Mouse (Mus musculus): ENCODE measurements around the gene Zfp185. TPM values are rescaled to one million over a fixed set of nuclear protein-coding genes. Genes with fewer than 3 reads are reported as not detected.

The Zfp185 gene
- polyA plus RNA-seq, 1 experiment from 2014 or later: 0.33 TPM

DNA sequence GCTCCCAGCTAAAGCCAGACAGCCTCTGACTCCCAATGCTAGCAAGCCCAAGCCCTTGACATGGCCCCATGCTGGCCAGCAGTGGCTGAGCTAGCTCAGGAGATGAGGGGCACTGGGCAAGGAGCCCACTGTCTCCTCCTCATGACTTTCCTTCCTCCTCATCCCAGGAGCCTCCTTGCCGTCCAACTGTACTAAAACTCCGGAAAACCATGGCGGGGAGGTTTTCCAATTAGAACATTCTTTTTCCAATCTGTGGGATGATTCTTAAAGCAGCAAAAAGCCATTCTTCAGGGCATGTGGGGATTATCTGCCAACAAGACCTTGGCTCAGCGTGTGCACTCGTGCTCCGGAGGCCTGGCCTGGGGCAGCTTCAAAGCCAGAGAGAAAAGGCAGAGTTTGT, 4.3 kb upstream of the Zfp185 start:
- no peaks in the 10 kb centered on the region for H3K36me3 ChIP-seq (replicated peaks; ENCODE audit: insufficient read depth, low read length)
- DNase-seq (no peak), ATAC-seq (no peak)
- H3K27me3 ChIP-seq (ENCODE audit: insufficient read depth, low read length): peaks cover 12% of the 10 kb centered on the region; the same call in 1 of the 2 replicates
- TF ChIP-seq EP300 (IDR thresholded peaks at IDR 0.05; ENCODE audit: low read depth) (no peak), CTCF (IDR thresholded peaks at IDR 0.05; ENCODE audit: low read depth) (no peak)
- no peak overlapping the region for H3K27ac ChIP-seq (ENCODE audit: low read depth)
- no peak overlapping the region for H3K9ac ChIP-seq (replicated peaks)
- no peaks in the 10 kb centered on the region for H3K4me1 ChIP-seq (ENCODE audit: insufficient read depth)
- H3K4me3 ChIP-seq (ENCODE audit: low read depth, low read length): no peak overlapping the region
- WGBS (ENCODE audit: insufficient replicate concordance): 75% methylated on average over 6 of the region's 6 CpGs
- no peaks in the 10 kb centered on the region for H3K9me3 ChIP-seq (ENCODE audit: low read length)
- H3K4me2 ChIP-seq (ENCODE audit: low read depth, low read length): no peak overlapping the region

DNA sequence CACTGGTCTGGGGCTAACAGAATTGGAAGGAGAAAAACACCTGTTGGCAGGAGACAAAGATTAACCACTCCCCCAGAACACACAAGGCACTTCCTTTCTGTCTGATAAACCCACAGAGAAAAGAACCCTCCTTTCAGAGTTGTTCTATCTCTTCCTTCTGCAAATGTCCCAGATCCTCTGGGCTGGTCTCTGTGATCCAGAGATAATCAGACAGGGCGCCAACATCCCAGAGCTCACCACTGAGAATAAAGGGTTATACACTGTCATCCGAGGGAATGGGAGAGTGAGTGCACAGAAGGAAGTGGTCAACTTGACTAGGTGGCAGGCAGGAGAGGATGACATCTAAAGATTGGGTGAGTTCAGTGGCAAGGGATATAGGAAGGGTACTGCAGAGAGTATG, 1.5 kb upstream of the Zfp185 start:
- TF ChIP-seq CTCF (IDR thresholded peaks at IDR 0.05; ENCODE audit: low read depth) (no peak), EP300 (IDR thresholded peaks at IDR 0.05; ENCODE audit: low read depth) (no peak)
- no peak overlapping the region for H3K27ac ChIP-seq (ENCODE audit: low read depth)
- no peak overlapping the region for H3K4me3 ChIP-seq (ENCODE audit: low read depth, low read length)
- no peak for ATAC-seq
- no peak overlapping the region for H3K4me2 ChIP-seq (ENCODE audit: low read depth, low read length)
- H3K4me1 ChIP-seq (ENCODE audit: insufficient read depth): no peaks in the 10 kb centered on the region
- no peak for DNase-seq
- H3K27me3 ChIP-seq (ENCODE audit: insufficient read depth, low read length): peaks cover 15% of the 10 kb centered on the region; the same call in 1 of the 2 replicates
- H3K9ac ChIP-seq (replicated peaks): no peak overlapping the region
- H3K9me3 ChIP-seq (ENCODE audit: low read length): no peaks in the 10 kb centered on the region
- 51% methylated on average over 2 of the region's 2 CpGs for WGBS (ENCODE audit: insufficient replicate concordance)
- H3K36me3 ChIP-seq (replicated peaks; ENCODE audit: insufficient read depth, low read length): no peaks in the 10 kb centered on the region

DNA sequence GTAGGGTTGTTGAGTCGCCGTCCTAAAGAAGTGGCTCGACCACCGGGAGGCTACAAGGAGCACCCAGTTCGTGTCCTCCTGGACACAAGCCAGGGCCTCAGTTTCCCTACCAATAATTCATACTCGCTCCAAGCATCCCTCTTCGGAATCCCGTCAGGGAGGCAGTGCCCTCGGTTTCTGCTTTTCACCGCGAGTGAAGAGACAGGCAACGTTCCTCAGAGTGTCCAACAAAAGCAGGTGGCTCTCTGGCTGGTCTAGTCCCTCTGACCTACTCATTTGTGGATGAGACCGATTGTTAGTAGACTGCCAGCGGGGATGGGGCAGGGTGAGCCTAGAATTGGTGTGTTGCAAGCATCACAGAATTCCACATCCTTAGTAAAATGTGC, 374 bp downstream of the Zfp185 start:
- 25% methylated on average over 14 of the region's 14 CpGs for WGBS (ENCODE audit: insufficient replicate concordance)
- Histone ChIP-seq H3K9me3 (ENCODE audit: low read length) (no peaks in the 10 kb centered on the region), H3K36me3 (replicated peaks; ENCODE audit: insufficient read depth, low read length) (no peaks in the 10 kb centered on the region), H3K4me1 (ENCODE audit: insufficient read depth) (no peaks in the 10 kb centered on the region), H3K4me2 (ENCODE audit: low read depth, low read length) (peak overlapping the region; percentile 64), H3K27me3 (ENCODE audit: insufficient read depth, low read length) (peaks cover 15% of the 10 kb centered on the region; the same call in 1 of the 2 replicates), H3K9ac (replicated peaks) (no peak overlapping the region), H3K27ac (ENCODE audit: low read depth) (no peak overlapping the region), H3K4me3 (ENCODE audit: low read depth, low read length) (peak overlapping the region; percentile 33; the same call in 1 of the 2 replicates)
- TF ChIP-seq CTCF (IDR thresholded peaks at IDR 0.05; ENCODE audit: low read depth) (no peak), EP300 (IDR thresholded peaks at IDR 0.05; ENCODE audit: low read depth) (no peak)
- no peak for DNase-seq
- ATAC-seq: no peak

DNA sequence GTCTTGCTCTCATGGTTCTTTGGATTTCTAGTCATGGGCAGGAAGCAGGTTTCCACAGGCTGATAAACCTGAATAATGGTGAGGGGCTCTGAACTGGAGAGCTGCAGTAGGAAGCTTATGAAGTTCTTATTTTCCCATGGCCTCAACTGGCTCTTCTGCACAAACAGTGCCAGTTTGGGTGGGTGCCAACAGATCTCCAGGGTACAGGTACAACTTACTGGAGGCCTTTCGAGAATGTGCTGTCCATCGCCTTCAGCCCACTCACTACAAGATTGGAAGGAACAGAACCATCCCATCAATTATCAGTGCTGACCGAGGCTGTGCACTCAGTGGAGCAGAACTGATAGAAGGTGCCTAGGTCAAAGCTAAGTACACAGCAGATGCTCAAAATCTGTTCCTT, 1.3 kb downstream of the Zfp185 start:
- 69% methylated on average over 3 of the region's 3 CpGs for WGBS (ENCODE audit: insufficient replicate concordance)
- H3K4me1 ChIP-seq (ENCODE audit: insufficient read depth): no peaks in the 10 kb centered on the region
- no peaks in the 10 kb centered on the region for H3K36me3 ChIP-seq (replicated peaks; ENCODE audit: insufficient read depth, low read length)

DNA sequence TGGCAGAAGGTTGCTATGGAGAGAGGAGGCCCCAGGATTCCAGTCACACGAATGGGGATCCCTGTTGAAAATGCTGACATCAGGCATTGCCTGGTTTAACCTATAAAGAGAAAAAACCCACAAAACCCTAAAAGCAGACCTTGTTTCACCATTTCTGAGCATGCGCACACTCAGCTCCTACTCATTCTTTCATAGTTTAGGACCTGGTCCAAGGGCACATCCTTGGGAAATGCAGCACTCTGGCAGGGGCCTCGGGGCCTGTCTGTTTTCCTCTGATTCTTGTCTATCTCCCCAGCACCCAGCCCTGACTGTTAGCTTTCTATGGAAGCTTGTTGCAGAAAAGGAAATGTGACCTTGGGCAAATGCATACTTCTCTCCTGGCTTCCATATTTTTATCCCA, 3.4 kb downstream of the Zfp185 start:
- H3K27me3 ChIP-seq (ENCODE audit: insufficient read depth, low read length): peaks cover 15% of the 10 kb centered on the region; the same call in 1 of the 2 replicates
- DNase-seq: no peak
- 67% methylated on average over 3 of the region's 3 CpGs for WGBS (ENCODE audit: insufficient replicate concordance)

More for the DNA sequence above, 1.3 kb downstream of the Zfp185 start:
- Histone ChIP-seq H3K4me3 (ENCODE audit: low read depth, low read length) (no peak overlapping the region), H3K4me2 (ENCODE audit: low read depth, low read length) (no peak overlapping the region), H3K9me3 (ENCODE audit: low read length) (no peaks in the 10 kb centered on the region), H3K27me3 (ENCODE audit: insufficient read depth, low read length) (peaks cover 15% of the 10 kb centered on the region; the same call in 1 of the 2 replicates), H3K27ac (ENCODE audit: low read depth) (no peak overlapping the region), H3K9ac (replicated peaks) (no peak overlapping the region)
- TF ChIP-seq CTCF (IDR thresholded peaks at IDR 0.05; ENCODE audit: low read depth) (no peak), EP300 (IDR thresholded peaks at IDR 0.05; ENCODE audit: low read depth) (no peak)
- ATAC-seq: no peak
- DNase-seq: no peak

DNA sequence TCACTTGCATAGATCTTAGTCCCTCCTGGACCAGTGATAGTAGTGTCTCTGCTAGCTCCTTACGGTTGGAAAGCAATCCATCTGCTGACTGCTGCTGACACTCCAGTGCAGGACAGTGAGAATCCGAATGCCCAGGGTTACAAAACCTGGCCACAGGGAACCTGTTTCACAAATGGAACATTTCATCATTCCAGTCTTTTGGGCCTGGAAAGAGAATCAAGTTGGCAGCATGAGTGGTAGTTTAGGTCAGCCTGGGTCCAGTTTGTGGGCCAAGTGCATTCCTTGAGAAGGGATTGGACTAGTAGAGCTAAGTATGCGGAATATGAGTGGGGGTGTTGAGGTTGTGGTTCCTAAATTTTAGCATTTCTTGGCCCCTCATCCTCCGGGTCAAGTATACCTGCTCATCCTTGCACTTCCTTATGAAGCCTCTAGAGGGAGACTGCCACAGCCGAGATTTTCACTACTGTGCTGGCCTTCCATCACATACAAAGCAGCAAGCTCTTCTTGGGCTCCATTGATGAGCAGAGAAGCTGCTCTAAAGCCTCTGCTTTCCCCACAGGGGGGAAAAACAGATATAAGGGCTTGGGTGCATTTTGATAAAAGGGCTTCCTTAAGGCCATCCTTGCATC, 5.3 kb downstream of the Zfp185 start:
- DNase-seq (no peak), ATAC-seq (no peak)
- H3K4me3 ChIP-seq (ENCODE audit: low read depth, low read length): no peak overlapping the region
- TF ChIP-seq CTCF (IDR thresholded peaks at IDR 0.05; ENCODE audit: low read depth): peak; percentile 61
- no peak for TF ChIP-seq EP300 (IDR thresholded peaks at IDR 0.05; ENCODE audit: low read depth)
- H3K36me3 ChIP-seq (replicated peaks; ENCODE audit: insufficient read depth, low read length): no peaks in the 10 kb centered on the region
- 47% methylated on average over 5 of the region's 5 CpGs for whole genome bisulfite sequencing (ENCODE audit: insufficient replicate concordance)
- H3K9ac ChIP-seq (replicated peaks): no peak overlapping the region
- H3K27me3 ChIP-seq (ENCODE audit: insufficient read depth, low read length): peaks cover 6% of the 10 kb centered on the region; the same call in 1 of the 2 replicates
- no peak overlapping the region for H3K27ac ChIP-seq (ENCODE audit: low read depth)
- no peak overlapping the region for H3K4me2 ChIP-seq (ENCODE audit: low read depth, low read length)
- H3K4me1 ChIP-seq (ENCODE audit: insufficient read depth): no peaks in the 10 kb centered on the region
- no peaks in the 10 kb centered on the region for H3K9me3 ChIP-seq (ENCODE audit: low read length)

More for the DNA sequence above, 3.4 kb downstream of the Zfp185 start:
- TF ChIP-seq EP300 (IDR thresholded peaks at IDR 0.05; ENCODE audit: low read depth) (no peak), CTCF (IDR thresholded peaks at IDR 0.05; ENCODE audit: low read depth) (no peak)
- no peak overlapping the region for H3K9ac ChIP-seq (replicated peaks)
- H3K4me1 ChIP-seq (ENCODE audit: insufficient read depth): no peaks in the 10 kb centered on the region
- H3K27ac ChIP-seq (ENCODE audit: low read depth): no peak overlapping the region
- H3K36me3 ChIP-seq (replicated peaks; ENCODE audit: insufficient read depth, low read length): no peaks in the 10 kb centered on the region
- H3K9me3 ChIP-seq (ENCODE audit: low read length): no peaks in the 10 kb centered on the region
- H3K4me2 ChIP-seq (ENCODE audit: low read depth, low read length): no peak overlapping the region
- no peak overlapping the region for H3K4me3 ChIP-seq (ENCODE audit: low read depth, low read length)
- ATAC-seq: no peak
